Mouse (Mus musculus) small intestine, adult 2 months (tissue): ENCODE measurements around the gene Fto.

Source experiments
- CTCF ChIP-seq: fragments of 200-500 bp; IDR thresholded peaks from 2 replicates; pipeline ENCODE4 v1.5.1; 2012; ENCODE audit warnings: low read depth, mild to moderate bottlenecking, control low read depth, inconsistent platforms, low read length, moderate library complexity, mixed read lengths; ENCODE audit not compliant: insufficient replicate concordance, insufficient read length; ENCODE audit errors: extremely low read depth
- POLR2A ChIP-seq: fragments of 200-500 bp; IDR thresholded peaks from 2 replicates; pipeline ENCODE4 v1.6.1; 2012; ENCODE audit warnings: low read depth, mild to moderate bottlenecking, control low read depth, inconsistent platforms, low read length, moderate library complexity

DNA sequence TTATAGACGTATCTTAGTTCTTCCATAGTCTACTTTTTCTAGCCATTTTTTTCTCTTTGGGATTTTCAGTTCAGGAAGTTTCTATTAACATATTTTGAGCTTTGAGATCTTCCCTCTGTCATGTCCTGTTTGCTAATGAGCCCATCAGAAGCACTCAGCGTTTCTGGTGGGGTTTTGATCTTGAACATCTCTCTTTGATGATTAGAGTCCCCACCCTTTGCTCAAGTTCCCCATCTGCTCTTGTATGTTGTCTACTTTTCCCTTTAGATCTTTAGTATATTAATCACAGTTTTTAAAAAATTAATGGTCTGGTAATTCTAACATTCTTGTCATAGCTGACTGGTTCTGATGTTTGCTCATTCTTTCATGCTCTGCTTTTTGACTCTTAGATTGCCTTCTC, 150.4 kb downstream of the Fto start:
- TF ChIP-seq CTCF (no peak), POLR2A (no peak)
